Mouse (Mus musculus): ENCODE measurements around the gene Cept1.
A peak's percentile ranks its signal among the peaks of the same experiment; 100 is the strongest.
"Not testable (repeated sequence)": the region's sequence is repeated elsewhere in the genome, so short reads cannot be mapped to it uniquely, and the experiment has no call there.

Gene Cept1

GRCm38 (mm10) chr3:106547171-106547923 lies at the start of gene Cept1, which contains the start of gene Dram2:
Cept1 (minus strand) TSS chr3:106547802.
Dram2 (plus strand) TSS chr3:106547798.
- DNase-seq = peak; percentile 89

- not testable (repeated sequence) for DNase-seq
Measured at GRCm38 (mm10) chr3:106593631-106594030, 46.0 kb upstream of the Cept1 start.

- DNase-seq = no peak
Measured at GRCm38 (mm10) chr3:106579296-106579695, 31.7 kb upstream of the Cept1 start.

GRCm38 (mm10) chr3:106573191-106573590 lies 25.6 kb upstream of the Cept1 start:
- DNase-seq = no peak

GRCm38 (mm10) chr3:106565876-106566275 lies 18.3 kb upstream of the Cept1 start:
- no peak for DNase-seq

- no peak for DNase-seq
Measured at GRCm38 (mm10) chr3:106558271-106558670, 10.7 kb upstream of the Cept1 start.

- no peak for DNase-seq
Measured at GRCm38 (mm10) chr3:106555743-106556250, 8.2 kb upstream of the Cept1 start.

GRCm38 (mm10) chr3:106553411-106553810 lies 5.8 kb upstream of the Cept1 start:
- no peak for DNase-seq

GRCm38 (mm10) chr3:106548971-106549370 lies 1.4 kb upstream of the Cept1 start:
- no peak for DNase-seq

GRCm38 (mm10) chr3:106547924-106548539 lies 430 bp upstream of the Cept1 start:
- no peak for DNase-seq

GRCm38 (mm10) chr3:106544721-106545316 lies 2.8 kb downstream of the Cept1 start:
- no peak for DNase-seq

GRCm38 (mm10) chr3:106533277-106533676 lies 14.3 kb downstream of the Cept1 start:
- DNase-seq = no peak

GRCm38 (mm10) chr3:106528032-106528431 lies 19.6 kb downstream of the Cept1 start:
- DNase-seq = no peak

- DNase-seq = no peak
Measured at GRCm38 (mm10) chr3:106526411-106526810, 21.2 kb downstream of the Cept1 start.

- DNase-seq = no peak
Measured at GRCm38 (mm10) chr3:106522730-106523129, 24.9 kb downstream of the Cept1 start.

- DNase-seq = no peak
Measured at GRCm38 (mm10) chr3:106515016-106515415, 32.6 kb downstream of the Cept1 start.

- no peak for DNase-seq
Measured at GRCm38 (mm10) chr3:106510669-106511068, 36.9 kb downstream of the Cept1 start.

GRCm38 (mm10) chr3:106502892-106503291 lies 44.7 kb downstream of the Cept1 start:
- DNase-seq = no peak

- no peak for DNase-seq
Measured at GRCm38 (mm10) chr3:106500510-106500909, 47.1 kb downstream of the Cept1 start.

GRCm38 (mm10) chr3:106496996-106497395 lies 50.6 kb downstream of the Cept1 start:
- no peak for DNase-seq

- no peak for DNase-seq
Measured at GRCm38 (mm10) chr3:106496045-106496721, 51.4 kb downstream of the Cept1 start.

- DNase-seq = no peak
Measured at GRCm38 (mm10) chr3:106495346-106496044, 52.1 kb downstream of the Cept1 start.

Measured in cerebellum, adult 8-10 months (tissue).